Mouse (Mus musculus) lung, adult 18-20 months (tissue): ENCODE data around the gene Arhgap8.
"Not testable (repeated sequence)": the region's sequence is repeated elsewhere in the genome, so short reads cannot be mapped to it uniquely, and the experiment has no call there.

Experiments
- DNase-seq, 2 experiments: peaks; one replicate each; pipeline ENCODE4 v3.0.0; 2022; ENCODE audit warnings: mixed read lengths in 2 of 2

The Arhgap8 gene

DNA sequence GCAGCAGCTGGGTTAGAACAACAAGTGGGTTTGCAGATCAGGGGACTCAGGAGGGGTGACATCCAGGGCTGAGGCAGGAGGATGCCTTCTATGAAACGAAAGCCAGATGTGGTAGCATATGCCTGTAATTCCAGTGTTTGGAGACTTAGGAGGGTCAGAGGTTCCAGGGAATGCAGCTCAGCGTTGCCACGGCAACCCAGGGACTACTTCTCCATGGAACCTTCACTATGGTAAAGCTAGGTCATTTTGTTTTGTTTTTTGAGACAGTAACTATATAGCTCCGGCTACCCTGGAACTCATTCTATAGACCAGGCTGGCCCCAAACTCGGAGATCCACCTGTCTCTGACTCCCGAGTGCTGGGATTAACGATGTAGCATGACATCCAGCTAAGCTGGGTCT, 18.4 kb downstream of the Arhgap8 start:
- no peak for DNase-seq

DNA sequence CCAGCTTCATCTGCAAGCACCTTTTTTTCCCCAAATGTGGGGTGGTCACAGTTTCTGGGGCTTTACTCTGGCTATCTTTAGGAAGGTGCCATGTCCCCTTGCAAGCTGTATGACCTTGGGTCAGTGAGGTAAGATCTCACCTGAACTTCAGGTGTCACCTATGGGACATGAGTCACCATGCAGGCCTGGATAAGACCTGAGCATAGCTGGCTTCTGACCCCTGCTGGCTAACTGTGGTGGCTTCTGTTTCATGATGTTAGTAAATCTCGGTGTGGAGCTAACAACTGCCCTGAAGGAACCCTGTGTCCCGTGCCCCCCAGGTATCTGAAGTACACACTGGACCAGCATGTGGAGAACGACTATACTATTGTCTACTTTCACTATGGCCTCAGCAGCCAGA, 21.7 kb downstream of the Arhgap8 start:
- no peak for DNase-seq

DNA sequence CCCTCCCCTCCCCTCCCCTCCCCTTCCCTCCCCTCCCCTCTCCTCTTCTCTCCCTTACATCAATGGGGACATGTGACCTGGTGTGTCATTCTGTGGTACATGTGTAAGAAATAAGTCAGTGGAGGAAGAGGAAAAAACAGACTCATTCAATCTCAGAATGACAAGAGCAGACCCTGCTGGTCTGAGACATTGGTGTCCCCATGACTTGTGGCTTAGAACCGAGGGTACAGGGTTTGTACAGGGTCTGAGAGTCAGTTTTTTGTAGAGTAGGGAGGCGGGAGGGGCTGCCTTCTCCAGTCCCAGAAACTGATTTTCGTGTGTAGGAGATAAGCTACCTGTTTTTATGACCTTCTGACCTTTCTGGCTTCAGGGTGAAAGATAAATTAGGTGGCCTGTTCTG, 23.5 kb downstream of the Arhgap8 start:
- DNase-seq, result no peak

DNA sequence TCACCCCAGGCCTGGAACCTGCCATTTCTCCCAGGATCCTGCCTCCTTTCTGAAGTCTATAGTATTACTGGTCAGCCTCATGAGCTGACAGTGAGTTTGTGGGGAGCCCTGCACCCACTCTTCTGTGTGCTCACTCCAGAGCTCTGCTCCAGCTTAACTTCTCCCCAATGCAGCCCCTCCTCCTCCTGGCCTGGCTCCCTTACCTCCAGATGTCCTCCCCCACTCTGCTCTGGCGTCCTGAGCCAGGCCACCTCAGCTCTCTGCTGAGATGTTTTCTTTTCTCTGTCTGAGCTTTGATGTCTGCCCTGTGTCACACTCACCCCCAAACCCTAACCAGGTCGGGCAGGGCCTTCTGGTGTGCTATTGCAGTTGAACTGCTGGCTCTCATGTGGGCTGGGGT, 24.5 kb downstream of the Arhgap8 start:
- no peak for DNase-seq

DNA sequence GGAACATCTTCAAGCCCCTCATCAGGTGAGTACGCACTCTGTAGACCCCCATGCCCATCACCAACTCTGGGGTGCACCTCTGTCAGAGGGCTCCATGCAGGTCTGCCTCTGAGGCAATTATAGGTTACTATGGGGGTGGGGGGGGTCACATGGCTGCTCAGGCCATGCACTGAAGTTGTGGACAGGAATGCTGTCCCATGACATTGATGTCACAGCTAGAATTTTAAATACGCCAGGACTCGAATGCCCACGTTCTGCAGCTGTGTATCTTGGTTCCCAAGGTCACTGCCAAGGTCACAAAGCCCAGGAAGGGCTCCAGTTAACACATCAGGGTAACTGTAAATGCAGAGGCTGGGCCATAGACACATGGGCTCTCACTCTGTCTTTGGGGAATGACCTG, 26.0 kb downstream of the Arhgap8 start:
- DNase-seq, result no peak

DNA sequence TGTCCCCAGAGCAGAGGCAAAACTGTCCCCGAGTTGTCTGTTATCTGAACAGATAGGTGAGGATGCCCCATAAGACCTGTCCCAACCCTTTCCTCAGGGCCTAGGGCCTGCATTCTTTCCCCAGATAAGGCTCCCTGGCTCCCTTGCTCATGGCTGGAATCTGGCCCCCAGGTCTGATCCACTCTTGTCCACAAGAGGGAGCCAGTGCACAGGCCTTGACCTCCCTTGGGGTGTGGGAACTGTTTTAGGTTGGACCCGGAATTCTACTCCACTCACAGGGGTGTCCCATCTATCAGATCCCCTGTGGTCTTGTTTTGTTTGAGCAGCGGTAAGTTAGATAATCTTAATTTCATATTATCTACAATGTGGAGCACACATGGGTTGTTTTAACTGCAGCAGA, 35.1 kb downstream of the Arhgap8 start:
- peak; percentile 57 to 62 for DNase-seq

DNA sequence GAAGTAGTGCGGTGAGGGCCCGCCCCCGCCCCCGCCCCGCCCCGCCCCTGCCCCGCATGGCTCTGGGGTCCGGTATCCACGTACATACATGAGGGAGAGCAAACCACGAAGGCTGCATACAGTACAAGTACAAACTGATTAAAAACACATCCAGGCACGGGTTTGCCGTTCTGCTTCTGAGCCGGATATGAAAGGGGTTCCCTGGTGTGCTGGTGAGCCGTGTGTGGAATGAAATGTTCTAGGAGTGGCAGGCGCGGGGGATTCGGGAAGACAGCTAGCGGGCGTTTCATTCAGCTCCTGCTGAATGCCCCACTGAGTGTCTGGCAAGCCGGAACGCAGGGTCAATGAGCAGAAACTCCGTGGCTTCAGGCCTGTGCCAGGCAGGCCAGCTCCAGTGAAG, 36.6 kb downstream of the Arhgap8 start:
- no peak for DNase-seq

DNA sequence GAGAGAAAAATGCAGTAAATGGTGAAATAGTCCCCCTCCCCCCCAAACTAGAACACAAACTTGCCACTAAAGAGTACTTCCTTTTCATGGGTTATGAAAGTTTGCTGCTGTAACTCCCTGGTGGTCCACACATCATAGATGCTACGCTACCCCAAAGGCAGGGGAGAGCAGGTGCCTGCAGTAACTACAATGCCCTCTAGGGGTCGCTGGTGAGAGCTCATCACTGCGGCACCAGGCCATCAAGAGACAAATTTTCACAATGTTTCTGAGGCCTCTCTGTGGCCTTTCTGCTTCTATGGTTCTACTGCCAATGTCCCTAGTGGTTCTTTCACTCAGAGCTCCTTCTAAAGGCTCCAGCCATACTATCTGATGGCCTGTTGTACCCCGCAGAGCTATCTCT, 38.6 kb downstream of the Arhgap8 start:
- no peak for DNase-seq

DNA sequence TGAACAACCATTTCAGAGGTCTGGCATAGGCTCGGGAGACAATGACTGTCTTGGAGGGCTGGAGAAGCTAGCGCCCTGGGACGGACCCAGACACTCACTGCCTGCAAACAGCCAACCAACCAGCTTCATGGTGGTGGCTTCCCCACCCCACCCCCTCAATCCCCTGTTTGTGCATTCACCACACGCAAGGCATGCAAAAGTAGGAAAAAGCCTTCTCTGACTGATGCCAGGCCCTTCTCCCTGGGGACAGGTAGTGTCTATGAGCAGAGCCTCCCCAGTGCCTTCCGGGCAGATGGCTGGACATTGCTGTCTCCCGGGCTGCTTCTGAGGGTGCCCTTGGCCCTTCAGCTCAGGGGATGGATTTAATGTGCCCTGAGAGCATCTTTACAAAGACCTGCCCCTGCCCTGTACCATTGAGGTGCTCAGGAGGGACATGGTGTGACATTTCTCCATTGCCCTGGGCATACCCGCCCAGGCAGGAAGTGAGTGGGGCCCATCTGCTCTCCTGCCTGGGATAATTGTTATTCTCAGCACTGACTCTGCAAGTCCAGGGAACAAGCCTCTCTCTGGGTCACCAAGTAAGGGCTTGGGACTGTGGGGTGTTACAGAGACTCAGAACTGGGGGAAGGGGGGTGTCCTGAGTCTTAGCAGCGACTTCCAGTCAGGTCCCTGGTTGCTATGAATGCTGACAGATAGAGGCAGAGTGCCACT, 43.0 kb downstream of the Arhgap8 start:
- no peak for DNase-seq

DNA sequence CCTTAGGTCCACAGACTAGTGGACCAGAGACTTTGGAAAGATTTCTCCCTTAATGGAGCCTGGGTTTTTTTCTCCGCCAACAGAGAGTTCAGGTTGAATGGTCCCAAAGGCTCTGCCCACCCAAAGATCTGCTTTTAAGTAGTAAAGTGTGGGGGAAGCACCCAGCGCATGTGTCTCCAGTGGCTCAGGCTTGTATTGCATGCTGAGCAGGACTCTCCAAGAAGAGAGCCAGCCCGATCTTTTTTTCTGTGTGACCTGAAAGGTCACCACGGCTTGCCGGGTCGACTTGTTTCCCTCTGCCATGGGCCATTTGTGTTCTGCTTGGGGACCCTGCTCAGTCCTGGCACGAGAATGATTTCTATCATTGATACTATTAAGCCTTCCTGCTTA, 43.6 kb downstream of the Arhgap8 start:
- DNase-seq, result no peak

DNA sequence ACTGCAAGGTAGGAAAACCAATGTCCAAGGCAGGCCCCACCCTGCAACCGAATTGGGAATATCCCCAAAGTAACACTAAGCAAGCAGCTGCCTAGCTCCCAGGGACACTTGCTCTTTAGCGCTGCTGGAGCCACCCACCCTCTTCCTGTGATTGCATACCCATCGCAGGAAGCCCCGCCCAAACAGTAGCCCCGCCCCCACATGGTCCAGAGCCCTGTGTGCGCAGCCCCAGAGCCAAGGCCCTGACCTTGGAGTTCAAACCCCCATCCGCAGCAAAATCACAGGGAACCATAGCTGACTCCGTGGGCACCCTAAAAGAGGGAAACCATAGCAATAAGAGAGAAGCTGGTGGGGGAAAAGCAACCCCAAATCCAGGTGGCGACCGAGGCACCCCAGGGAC, 46.8 kb downstream of the Arhgap8 start:
- no peak for DNase-seq

DNA sequence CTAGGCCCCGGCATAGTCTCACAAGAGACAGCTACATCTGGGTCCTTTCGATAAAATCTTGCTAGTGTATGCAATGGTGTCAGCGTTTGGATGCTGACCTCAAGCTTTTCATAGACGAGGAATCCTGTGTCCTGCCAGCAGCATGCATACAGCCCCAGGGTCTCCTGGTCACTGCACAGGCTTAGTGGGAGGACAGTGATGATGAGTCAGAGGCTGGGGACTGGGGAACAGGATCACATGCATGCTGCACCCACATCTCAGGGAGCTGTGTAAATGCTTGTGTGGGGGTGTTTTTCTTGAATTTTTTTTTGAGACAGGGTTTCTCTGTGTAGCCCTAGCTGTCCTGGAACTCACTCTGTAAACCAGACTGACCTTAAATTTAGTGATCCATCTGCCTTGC, 48.7 kb downstream of the Arhgap8 start:
- not testable (repeated sequence) for DNase-seq

DNA sequence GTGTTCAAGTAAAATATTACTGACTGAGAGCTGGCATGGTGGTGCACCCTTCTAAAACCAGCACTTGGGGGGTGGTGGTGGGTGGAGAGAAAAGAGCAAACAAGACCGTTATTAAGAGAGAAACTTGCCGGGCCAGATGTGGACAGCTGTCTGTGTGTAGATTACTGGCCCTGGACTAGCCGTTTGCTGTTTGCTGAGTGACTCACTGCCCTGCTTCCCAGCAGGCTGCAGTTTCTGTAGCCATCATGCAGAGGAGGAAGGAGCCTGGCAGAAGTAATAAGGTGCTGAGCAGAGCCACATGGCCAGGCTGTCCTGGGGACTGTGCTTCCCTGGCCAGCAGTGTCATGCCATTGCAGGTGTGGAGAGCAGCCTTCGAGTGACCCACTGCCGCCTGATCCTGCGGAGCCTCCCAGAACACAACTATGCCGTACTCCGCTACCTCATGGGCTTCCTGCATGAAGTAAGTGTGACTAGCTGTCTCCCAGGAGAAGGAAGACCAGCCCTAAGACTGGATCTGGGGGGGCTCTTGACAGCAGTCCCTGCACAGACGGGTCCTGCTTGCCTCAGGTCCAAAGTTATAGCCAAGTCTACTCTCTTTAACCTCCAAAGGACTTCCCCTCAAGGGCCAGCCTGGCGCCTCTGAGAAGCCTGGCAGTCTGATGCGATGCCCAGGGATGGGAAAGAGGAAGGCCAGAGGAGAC, 49.9 kb downstream of the Arhgap8 start:
- DNase-seq, result no peak

DNA sequence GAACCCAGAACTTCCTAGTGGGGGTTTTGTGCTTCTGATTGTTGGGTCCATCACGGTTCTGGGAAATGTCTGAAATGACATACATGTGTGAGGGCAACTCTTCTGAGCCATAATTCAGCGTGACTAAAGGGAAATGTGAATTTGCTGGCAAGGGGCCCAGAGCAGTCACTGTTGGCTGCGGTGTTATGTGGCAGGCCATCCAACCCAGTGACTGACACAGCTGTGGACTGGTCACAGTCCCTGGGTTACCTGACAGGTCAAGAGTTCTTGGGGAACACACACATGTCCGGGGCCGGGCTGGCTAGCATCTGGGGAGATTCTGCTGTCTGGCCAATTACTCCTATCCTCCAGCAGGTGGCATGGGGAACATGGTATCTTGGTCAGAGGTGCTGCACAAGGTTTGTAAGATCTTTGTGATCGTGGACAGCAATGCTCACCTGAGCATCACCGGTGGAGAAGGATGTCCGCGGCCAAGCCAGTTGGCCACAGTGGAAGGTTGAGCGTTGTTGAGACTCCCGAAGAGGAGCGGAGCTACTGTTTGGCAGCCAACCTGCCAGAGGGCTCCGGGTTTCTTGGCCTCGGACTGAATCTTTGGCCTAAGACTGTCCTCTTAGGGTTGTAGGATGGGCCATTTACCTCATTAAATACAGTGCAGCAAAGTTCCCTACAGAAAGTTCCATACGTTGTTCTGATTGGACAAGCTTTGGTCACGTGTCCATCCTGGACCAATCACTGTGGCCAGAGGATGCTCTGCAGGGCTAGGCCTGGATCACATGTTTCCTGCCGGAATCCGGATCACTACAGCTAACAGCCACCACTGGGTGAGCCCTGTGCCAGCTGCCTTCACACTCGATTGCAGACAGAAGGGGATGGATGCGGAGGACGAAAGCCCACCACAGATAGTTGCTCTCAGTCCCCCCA, 52.6 kb downstream of the Arhgap8 start:
- DNase-seq, result no peak

DNA sequence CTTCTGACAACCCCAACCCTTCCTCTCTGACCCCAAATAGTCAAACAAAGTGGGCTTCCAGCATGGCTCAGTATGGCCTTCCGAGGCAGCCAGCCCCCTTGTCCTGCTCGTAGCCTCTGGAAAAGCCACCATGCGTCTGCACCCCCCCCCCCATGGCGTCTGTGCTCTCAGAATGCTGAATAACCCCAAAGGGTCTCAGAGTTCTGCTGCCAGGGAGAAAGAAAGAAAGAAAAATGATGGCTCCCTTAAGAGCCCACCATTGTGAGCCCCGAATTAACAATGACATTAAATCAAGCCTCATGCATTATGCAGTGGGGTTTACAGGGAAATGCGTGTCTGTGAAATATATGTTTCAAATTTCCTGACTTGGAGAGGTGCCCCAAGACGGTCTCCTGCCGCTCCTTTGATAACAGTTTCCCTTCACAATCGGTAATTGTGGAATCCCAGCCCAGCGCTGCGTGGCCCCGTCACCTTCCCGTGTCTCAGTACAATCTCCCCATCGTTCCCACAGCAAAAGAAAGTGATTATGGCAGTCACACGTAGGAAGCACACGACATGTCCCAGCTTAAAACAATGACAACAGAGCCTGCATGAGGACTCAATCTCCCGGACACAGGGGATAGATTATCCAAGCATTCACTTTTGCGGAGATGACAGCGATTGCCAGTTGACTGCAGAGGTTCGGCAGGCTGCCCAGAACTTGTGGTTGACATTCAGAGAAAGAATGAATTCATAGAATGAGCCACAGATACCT, 55.7 kb downstream of the Arhgap8 start:
- no peak for DNase-seq

DNA sequence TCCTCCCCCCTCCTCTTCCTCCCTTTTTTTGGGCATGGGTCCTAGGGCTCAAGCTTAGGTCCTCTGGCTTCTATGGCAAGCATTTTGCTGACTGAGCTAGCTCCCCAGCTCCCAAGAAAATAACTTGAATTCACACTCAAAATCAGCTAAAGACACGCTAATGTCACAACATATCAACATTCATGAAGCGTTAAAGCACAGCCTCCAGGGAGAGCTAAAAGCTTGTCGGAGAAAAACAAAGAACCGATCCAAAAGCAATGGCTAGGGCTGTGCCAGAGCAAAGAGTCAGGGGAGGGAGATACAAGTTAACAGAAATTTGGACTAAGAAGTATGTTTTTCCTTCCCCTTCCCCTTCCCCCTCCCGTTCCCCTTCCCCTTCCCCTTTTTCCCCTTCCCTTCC, 58.7 kb downstream of the Arhgap8 start:
- no peak for DNase-seq

DNA sequence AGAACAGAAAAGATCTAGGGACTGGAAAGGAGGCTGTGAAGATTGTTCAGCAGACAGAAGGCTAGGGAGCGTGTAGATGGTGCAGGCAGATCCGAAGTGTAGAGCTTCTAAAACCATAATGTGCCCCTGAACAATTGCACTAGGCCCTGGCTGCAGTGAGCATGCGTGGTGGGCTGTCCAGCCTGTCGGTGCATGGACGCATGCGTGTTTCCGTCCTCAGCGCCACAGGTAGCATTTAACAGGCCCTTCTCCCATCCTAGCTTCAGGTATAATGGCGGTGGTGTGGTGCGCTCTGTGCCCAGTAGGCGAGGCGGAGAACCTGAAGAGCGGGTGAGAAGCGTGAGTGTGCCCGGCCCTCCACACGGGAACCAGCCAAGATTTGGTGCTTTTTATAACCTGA, 65.0 kb downstream of the Arhgap8 start:
- no peak for DNase-seq

DNA sequence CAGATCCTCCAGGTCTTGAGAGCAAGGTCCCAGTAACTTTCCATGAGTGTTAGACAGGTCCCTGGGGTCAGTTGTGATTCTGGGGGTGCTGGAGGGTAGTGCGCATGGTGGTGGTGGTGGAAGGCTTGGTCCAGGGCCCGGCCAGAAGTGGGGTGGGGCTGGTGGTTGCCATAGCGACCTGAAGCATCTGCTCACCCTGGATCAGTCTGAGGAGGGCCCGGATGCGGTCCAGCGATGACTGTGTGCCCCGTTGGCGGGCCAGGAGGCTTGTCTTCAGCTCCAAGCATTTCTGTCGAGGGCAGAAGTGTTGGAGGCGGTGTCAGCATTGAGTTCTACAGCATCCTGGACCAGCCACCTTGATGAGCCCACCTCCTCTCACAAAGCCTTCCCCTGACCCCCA, 67.3 kb downstream of the Arhgap8 start:
- no peak for DNase-seq

DNA sequence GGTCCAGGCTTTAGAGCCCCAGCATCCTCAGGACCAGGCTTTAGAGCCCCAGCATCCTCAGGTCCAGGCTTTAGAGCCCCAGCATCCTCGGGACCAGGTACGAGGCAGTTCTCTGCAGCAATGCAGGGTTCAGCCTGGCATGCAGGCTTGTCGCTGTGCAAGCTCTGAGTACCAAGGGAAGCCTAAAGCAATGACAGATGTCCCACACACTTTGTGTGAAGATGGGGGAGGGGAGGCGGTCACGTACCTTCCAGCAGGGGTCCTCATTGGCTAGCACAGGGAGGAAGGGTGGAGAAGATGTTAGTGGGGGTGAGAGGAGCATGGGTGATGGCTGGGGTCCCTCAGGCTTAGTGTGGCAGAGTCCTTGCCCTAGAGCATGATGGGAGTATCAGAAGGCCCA, 73.8 kb downstream of the Arhgap8 start:
- no peak for DNase-seq

DNA sequence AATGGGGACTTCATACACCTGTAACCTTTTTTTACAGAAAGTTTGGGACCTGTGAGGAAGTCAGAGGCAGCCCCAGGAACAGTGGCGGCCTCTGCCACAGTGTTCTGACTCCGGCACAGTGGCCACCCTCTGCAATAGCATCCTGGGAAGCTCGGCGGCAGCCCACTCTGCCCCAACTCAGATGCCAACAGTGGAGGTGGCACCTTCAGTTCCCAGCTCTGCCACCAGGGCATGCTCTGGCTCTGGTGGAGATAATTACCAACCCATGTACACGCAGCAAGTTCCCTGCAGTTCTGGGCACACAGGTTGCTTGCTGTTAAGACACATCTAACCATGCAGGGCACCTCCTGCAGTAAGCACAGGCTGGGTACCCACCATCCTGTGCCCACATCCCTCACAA, 80.3 kb downstream of the Arhgap8 start:
- DNase-seq, result no peak

DNA sequence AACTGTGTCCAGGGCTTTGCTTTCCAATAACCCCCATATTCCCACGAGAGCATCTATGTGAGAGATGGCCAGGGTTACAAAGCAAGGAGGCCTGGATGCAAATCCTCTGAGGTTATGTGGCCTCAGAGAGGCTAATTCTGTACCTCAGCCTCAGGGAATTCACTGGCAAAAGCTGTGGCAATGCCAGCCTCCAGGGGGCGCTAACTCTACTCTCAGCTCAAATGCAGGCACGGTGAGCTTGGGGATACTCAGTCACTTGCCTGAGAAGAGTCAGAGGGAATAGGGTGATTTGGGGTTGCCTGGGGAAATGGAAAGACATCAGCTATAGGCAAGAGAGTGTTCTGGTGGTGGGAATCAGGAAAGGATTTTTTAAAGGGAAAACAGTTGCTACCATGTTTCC, 83.8 kb downstream of the Arhgap8 start:
- peak; percentile 35 to 56 for DNase-seq

DNA sequence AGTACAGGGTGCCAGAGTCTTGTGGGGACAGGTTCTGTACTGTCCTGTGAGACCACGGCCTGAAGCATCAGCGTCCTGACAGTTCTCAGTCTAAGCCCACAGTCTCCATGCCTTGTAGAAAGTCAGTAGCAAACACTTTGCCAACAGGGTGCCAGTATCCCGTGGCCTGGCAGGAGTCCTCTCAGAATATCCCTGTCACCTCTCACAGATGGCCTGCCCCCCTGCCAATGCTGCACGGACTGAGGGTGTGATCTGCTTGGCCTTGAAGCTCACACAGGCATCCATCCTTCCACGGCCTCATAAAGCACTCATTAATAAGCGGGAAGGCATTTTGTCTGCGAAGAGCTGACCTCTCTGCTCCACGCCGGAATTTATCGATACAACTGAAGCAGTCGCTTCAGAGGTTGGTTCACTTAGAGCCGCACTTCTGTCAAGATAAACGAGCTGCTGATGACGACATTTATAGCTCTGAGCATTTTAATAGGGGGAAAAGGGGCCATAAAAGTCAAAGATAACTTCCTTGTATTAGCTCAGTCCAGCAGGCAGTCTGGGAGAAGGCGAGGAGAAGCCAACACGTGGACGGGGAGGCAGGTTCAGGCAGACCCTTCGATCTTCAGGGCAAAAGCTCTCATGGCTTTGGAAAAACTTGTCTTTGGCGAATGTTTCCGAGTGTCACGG, 89.6 kb downstream of the Arhgap8 start:
- DNase-seq, result no peak
